Mouse (Mus musculus) telencephalon, adult 2 months (tissue): ENCODE measurements around the gene Spag5.
"Not testable (repeated sequence)": the region's sequence is repeated elsewhere in the genome, so short reads cannot be mapped to it uniquely, and the experiment has no call there.

Source experiments
- DNase-seq: peaks from one replicate; pipeline ENCODE4 v3.0.0-alpha.2; 2011; ENCODE audit warnings: low read depth, low spot score

Gene Spag5

DNA sequence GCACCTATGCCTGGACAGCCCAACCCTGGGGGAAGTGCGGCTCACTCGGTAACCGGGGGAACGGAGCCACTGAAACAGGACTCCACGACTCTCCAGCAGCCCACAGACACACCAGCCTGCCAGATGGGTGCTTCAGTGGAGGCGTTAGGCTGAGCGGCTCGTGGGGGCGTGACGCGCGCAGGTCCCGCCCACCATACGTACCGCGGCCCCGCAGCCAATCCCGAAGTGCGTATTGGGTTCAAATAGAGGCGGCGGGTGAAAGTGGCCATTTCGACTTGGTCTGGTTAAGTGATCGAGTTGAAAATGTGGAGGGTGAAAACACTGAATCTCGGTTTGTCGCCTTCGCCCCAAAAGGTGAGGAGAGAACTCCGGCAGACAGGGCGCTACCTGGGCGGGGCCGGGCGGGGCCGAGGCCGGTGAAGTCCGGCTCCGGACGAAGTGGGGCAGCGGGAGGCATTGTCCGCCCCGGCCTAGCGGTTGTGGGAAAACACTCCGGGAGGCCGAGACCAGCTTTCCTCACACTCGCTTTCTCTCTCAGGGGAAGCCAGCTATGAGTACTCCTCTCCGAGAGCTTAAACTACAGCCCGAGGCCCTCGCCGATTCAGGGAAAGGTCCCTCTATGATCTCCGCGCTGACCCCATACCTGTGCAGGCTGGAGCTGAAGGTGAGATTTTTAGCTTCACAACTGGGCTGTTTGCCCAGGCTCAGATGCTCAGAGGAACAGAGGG lies at the start of gene Spag5:
TSS of gene Spag5 (plus strand) at position 173 of the 728 bp plus-strand sequence.
- peak; percentile 86 for DNase-seq

DNA sequence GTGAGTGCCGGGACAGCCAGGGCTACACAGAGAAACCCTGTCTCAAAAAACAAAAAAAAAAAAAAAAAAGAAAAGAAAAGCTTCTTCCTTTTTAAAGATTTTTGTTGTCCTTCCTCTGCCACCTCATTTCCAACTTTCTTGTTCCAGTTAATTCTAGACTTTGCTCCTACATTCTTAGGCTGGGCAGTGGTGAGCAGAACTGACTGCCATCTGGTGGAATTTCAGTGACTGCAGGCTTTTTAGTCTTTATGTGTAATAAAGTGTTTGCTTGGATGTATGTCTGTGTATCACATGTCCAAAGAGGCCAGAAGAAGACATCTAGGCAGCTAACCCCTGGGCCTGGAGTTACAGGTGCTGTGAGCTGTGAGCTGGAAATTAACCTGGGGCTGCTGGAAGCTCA lies 44.7 kb upstream of the Spag5 start:
- DNase-seq, result no peak

DNA sequence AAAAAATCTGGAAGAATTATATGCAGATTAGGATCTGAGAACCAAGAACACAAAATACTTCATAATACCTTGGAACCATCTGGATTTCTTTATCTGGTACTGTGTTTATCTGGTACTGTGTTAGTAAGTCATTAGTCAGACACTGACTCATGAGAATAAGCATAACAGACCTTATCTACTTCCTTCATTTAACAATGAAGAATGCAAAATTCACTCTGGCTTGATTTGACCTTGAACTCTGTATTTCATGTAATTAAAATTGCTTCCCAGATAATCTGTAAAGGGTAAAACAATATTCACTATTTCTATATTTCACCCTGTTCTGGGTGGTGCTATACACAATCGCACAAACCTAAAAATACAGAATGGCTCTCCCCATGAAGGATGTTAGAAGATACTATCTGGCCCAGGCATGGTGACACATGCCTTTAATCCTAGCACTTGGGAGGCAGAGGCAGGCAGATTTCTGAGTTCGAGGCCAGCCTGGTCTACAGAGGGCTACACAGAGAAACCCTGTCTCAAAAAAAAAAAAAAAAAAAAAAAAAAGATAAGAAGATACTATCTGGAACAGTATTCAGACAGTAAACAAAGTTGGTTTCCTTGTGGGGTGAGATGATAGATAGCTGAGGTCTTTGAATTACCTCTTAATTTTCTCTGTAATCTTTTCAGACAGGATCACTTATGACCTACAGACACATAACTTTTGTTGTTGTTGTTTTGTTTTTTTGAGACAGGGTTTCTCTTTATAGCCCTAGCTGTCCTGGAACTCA lies 40.7 kb upstream of the Spag5 start:
- no peak for DNase-seq

DNA sequence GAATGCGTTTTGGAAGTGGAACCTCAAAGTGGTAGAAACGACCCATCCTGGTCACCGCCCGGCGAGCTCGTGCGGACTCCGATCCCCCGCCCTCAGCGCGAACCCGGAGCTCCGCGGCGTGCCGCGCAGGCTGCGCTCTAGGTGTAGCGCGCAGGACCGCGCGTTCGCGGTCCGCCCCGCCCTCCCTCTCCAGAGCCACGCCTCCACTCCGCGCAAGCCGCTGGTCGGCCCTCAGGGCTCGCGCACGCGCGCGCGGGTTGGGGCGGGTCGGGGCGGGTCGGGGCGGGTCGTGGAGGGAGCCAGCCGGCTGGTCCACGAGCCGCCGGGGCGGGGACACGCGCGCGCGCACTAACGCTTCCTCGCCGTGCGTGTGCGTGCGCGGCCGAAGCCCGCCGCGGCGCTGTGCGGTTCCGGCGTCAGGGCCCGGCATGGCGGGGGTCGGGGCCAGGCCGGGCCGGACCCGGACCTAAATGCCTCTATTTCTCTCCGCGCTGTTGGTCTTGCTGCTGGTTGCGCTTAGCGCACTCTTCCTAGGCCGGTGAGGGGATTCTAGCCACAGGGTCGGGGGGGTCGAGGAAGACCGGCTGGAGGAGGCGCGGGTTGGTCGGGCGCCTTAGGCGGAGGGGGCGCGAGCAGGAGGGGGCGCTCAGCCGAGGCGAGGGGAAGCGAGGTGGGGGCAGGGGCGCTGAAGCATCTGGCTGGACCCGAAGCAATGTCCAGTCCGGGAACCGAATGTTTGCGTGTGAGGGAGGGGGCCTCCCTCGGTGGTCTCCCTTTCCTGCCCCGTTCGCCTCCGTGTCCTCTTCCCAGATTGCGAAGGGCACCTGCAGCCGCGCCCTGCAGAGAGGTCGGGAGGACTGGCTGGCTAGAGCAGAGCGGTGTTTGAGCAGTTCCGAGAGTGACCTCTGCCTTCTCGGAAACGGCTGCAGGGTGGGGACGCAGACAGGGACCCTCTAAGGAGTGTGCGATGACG lies 39.7 kb upstream of the Spag5 start, which contains the start of gene 2610507B11Rik:
TSS of gene 2610507B11Rik (plus strand) at position 373 of the 973 bp plus-strand sequence.
- DNase-seq, result peak; percentile 87

DNA sequence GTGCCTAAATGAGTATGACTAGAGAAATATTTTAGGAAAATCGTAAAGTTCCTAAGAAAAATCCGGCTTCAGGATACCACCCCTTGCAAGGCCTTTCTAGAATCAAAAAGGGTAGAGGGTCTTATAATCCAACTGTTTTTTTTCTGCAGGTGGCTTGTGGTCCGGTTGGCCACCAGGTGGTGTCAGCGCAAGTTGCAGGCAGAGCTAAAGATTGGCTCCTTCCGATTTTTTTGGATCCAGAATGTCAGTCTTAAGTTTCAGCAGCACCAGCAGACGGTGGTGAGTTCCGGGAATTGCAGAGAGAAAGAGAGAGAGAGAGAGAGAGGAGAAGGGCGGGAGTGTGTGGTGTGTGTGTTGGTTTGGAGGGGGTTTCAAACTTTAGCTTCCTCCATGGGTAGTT lies 38.8 kb upstream of the Spag5 start:
- peak; percentile 58 for DNase-seq

DNA sequence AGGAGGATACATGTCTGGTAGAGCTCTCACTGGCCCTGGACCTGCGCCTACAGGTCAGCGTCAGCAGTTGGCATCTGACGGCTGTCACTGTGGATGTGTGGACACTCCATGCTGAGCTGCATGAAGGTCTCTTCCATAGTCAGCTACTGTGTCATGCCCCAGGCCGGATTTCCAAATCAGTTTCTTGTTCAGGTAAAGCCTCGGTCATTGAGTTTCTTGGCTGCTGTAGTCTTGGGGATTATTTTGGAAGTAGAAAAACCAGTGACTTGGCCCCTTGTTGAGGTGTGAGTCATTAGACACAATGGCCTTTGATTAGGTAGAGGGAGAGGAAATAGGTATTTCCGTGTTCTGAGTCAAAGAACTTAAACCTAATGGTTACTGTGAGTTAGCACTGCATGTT lies 35.8 kb upstream of the Spag5 start:
- no peak for DNase-seq

DNA sequence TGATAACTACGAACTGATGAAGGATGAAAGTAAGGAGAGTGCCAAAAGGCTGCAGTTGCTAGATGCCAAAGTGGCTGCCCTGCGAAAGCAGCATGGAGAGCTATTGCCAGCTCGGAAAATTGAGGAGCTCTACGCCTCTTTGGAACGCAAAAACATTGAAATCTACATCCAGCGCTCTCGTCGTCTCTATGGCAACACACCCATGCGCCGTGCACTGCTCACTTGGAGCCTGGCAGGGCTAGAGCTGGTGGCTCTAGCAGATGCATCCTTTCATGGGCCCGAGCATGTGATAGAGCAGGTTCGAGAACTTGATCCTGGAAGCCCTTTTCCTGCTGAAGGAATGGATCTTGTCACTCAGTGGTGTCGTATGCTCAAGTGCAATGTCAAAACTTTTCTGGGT lies 29.3 kb upstream of the Spag5 start:
- DNase-seq, result peak; percentile 79

DNA sequence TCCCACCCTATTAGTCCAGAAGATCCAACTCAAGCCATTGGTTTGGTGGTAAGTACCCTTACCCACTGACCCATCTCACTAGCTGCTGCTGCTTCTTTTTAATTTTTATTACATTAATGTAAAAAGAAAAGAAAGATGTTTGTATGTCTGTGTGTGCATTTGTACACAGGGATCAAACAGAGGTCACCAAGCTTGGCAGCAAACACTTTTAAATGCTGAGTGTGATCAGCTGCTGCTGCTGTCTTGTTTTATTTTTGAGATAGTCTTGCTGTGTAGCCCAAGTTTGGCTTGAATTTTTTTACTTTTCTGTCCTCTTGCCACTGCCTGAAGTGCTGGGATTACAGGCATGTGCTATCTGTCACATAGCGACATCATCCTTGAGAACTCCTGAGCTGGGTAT lies 25.7 kb upstream of the Spag5 start:
- no peak for DNase-seq

DNA sequence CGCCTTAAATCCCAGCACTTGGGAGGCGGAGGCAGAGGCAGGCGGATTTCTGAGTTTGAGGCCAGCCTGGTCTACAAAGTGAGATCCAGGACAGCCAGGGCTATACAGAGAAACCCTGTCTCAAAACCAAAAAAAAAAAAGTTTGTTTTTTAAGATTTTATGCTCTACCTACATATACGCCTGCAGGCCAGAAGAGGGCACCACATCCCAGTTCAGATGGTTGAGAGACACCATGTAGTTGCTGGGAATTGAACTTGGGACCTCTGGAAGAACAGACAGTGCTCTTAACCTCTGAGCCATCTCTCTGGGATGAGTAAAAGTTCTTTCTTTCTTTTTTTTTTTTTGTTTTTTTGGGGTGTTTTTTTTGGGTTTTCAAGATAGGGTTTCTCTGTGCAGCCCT lies 25.2 kb upstream of the Spag5 start:
- not testable (repeated sequence) for DNase-seq

DNA sequence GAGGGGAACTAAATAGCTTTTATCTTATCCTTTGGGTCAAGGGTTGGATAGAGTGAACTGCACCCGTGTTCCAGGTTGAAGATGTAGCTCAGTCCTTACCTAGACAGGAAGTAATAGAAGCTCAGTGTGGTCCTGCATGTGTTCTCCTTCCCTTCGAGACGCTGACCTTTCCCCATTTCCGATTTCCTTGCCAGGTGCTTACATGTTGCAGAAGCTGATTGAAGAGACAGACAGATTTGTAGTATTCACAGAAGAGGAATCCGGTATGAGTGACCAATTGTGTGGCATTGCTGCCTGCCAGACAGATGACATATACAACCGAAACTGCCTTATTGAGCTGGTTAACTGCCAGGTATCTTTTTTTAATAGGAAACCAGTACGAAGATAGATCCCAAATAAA lies 22.5 kb upstream of the Spag5 start:
- no peak for DNase-seq

DNA sequence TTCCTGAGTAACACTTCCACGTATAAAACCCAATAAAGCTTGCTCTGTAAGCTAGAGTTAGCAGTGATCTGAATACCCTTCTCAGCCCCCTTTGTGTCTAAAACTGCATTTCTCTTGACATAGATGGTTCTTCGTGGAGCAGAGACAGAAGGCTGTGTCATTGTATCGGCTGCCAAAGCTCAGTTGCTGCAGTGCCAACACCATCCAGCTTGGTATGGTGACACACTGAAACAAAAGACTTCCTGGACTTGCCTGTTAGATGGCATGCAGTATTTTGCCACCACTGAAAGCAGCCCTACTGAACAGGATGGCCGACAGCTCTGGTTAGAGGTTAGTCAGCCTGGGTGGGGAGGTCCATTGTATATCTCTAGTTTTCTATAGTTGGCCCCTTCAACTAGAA lies 21.7 kb upstream of the Spag5 start:
- DNase-seq, result no peak

DNA sequence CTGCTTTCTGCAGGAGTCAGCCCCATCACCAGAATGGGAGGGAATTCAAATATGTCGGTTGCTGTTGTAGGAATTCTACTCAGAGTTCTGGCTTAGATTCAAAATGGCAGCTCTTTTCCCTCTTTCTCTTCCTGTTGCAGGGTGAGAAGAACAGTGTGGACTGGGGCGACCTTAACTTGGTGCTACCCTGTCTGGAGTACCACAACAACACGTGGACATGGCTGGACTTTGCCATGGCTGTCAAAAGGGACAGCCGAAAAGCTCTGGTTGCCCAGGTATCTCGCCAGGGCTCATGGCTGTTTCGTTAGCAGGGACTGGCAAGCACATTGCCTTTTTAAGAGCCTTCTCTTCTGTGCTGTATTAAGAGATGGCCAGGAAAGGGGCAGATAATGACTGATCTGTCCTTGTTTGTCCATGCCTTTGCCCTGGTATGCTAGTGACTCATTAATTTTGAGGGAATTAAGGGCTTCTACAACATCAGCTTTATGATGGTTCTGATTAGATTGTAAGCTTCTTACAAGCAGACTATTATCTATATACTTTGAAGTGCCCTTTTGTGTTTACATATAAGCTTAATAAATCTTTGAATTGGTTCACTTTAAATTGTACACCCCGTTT lies 12.1 kb upstream of the Spag5 start:
- DNase-seq, result no peak

DNA sequence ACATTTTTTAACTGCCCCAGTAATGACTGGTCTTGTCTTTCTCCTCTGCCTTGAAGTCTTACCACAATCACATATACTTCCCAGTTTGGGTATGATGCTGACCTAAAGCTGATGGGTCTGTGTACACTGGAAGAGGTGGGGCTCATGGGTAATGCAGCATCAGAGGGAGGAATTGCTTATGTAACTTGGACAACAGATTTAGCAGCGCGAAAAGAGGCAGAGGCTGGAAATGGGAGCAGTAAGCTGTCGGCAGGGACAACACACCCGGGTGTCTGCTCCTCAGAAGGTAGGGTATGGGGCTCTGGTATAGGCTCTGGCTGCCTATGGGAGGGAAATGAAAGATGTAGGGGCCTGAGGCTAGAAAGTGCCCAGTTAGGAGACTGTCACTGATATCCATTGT lies 10.7 kb upstream of the Spag5 start, which contains the start of gene BC030499:
TSS of gene BC030499 (plus strand) at position 188 of the 400 bp plus-strand sequence.
- DNase-seq, result peak; percentile 53

DNA sequence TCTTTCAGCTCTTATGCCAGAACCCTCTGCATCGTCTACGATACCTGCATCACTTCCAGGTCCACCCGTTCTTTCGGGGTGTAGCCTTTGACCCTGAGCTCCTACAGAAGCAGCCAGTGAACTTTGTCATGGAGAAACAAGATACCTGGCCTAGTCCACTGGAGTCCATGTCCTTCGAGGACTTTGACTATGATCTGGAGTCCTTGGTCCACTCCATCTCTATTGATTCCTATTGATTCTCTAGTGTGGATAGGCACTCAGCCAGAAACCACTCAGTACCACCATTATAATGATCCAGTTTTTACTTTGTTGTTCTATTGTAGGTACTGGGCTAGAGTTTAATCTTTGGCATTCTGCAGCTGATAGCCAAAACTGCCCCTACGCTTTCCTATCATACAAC lies 6.7 kb upstream of the Spag5 start:
- no peak for DNase-seq

DNA sequence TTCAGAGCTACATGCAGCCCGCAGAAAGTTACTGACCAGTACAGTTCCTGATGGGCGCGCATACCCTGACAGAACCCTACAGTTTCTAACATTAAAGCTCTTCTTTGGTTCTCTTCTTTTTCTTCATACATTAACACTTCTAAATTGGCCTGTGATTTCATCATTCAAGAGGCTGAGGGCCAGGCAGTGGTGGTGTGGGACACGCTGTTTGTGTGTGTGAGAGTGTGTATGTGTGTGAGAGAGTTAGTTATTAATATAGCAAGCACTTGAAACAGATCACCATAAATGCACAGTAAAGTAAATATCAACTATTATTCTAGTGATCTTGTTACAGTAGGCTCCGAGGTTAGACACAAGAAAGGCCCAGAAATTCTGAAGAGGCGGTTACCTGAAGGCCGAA lies 412 bp upstream of the Spag5 start:
- no peak for DNase-seq

DNA sequence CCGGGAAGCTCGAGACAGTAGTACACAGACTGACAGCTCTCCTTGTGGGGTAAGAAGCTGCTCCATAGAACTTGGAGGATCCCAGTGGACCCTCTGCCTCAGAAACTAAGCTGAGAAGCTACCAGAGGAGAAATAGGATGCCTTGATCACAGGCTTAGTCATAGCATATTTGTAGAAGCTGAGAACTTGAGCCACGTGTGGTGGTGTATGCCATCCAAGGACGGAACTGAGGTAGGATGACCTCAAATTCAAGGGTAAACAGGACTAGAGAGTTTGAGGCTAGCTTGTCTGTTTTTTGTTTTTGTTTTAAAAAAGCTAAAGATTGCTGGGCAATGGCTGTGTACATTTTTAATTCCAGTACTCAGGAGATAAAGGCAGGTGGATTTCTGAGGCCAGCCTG lies 3.9 kb downstream of the Spag5 start:
- DNase-seq, result no peak

DNA sequence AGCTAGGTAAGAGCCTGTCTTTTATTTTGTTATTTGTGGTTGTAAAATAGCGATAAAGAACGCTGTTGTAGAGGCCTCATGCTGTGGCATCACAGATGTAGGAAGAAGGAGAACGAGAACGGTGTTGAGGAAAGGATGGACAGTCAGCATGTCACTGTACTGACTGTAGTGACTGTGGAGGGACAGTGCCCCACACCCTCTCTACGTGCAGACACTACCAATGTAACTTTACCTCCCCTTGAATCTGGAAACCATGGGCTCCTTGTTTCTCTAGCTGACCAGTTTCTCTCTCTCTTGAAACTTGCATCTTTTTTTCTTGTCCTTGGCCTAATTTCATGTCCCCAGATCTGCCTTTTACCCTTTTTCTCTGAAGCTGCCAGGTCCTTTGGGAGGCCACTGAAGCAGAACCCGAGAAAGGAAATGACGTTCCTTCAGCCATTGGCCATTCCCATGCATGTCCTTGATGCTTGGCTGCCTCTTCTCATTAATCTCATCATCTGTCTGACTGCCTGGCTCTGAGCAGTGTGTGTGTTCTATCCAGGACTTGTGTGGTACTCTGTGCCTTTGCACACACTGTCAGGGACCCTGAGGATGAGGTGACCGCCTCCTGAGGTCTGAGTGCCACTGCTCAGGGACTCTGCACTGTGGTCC lies 9.7 kb downstream of the Spag5 start:
- no peak for DNase-seq

DNA sequence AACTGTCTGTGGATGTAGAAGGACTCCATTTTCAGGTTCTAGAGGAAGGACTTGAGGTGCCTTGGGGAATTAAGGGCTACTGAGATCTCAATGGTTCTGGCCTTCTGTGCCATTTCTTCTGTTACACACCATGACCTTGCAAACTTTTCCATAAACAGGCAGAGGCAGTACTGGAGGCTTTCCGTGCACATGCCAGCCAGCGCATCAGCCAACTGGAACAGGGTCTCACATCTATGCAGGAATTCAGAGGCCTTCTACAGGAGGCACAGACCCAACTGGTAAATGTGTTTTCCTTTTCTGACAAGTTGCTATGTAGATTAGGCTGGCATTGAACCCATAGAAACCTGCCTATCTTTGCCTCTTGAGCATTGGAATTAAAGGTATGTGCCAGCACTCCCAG lies 12.3 kb downstream of the Spag5 start:
- no peak for DNase-seq

DNA sequence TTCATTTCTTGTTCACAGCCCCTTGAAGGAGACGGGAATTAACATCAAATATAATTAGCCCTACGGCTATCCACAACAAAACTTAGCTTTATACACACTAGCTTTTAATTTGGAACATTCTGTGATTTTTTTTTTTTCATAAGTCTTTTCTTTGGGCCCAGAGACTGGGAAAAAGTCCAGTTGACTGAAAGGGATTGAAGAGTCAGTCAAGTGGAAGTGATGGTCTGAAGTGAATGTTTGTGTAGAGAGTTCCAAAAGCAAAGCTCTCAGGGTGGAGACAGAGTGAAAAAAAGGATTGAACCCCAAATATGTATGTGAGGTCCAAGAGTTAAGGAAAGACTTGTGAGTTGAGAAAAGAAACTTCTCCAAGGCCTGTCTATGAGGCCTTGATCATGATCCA lies 17.1 kb downstream of the Spag5 start:
- no peak for DNase-seq

DNA sequence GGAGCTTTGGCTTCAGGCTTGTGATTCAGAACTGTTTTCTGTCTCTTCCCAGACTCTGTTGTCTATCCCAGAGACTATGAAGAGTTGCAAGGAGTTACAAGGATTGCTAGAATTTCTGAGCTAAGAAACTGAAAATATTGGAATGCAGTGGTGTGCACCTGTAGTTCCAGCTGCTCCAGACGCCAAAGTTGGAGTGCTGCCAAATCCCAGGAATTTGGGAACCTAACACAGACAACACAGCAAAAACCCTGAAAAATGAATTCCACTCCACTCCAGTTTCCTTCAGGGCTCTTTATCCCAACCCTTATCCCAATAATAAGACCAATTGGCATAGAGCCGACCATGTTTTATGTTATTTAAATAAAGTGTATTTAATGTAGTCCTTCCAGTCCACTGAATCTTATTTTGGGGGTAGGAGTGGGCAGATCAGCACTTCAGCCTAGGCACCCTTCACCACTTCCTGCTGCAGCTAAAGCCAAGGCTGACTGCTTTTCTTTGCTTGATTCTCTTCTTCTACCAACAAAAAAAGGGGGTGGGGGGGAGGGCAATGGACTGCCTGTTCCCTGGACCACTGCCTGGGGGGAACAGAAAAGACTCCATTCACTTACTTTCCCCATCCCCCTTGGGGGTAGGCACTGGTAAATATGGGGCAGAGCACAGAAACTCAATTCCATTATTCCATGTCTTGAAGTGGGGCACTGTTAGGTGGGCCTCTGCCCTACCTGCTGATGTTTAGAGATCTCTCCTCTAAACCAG lies 20.9 kb downstream of the Spag5 start:
- DNase-seq, result no peak
